ENCODE assay signal across 9 mouse cellular contexts in genomic region chr9:56843679-56844188, GRCm38 (mm10). TPM values are rescaled to one million over a fixed set of nuclear protein-coding genes. Genes with fewer than 3 reads are reported as not detected.
DNase-seq lines count a peak whose midpoint lies in the region; ATAC-seq and TF ChIP-seq lines count a peak whose summit lies in the region.
"Had no signal": no experiment of that assay in that cellular context is flagged by ENCODE, and none has a peak within 500 bp of the region (broad histone marks: within the 10 kb centered on the region; RNA-seq: fewer than 3 reads in every experiment).

No protein-coding gene starts in this region.

- no peak overlapping the region for H3K4me3 ChIP-seq in C2C12 (ENCODE audit: insufficient read depth, poor library complexity, severe bottlenecking)
- H3K4me3 ChIP-seq in limb, embryonic 11.5 days (ENCODE audit: low read depth, low read length): no peak overlapping the region
- H3K4me3 ChIP-seq: heart, embryonic 13.5 days had no signal

- H3K79me3 ChIP-seq in C2C12 (ENCODE audit: low read depth): no peaks in the 10 kb centered on the region

- H3ac ChIP-seq in C2C12 (ENCODE audit: control insufficient read depth, insufficient read length, low read depth): no peak overlapping the region

- no peak overlapping the region for H3K4me2 ChIP-seq in limb, embryonic 11.5 days (ENCODE audit: low read depth, severe bottlenecking)
- H3K4me2 ChIP-seq: heart, embryonic 13.5 days had no signal

- no peaks in the 10 kb centered on the region for H3K9me3 ChIP-seq in limb, embryonic 11.5 days (ENCODE audit: control insufficient read depth, low read length)
- H3K9me3 ChIP-seq: heart, embryonic 13.5 days had no signal

- 39% methylated on average over 7 of the region's 7 CpGs for whole genome bisulfite sequencing in limb, embryonic 11.5 days

- CTCF ChIA-PET in Patski (lab: Charles Lee): interaction anchor here (0.9 to 3.7 kb wide), 12 partner anchors 9 to 306 kb away, joined by 3 to 31 read pairs (median 4); no protein-coding TSS in a partner anchor

- no peak for DNase-seq in Patski (ENCODE audit: low read depth, low spot score)
- peak; percentile 88 to 91 for DNase-seq in cerebellum, postnatal 14 days
- peak; percentile 63 to 81 for DNase-seq in gastrocnemius, postnatal 4 days (ENCODE audit: low spot score in 2 of 2)
- DNase-seq in kidney, adult 9 months: peak; percentile 77
- DNase-seq in limb, embryonic 11.5 days (ENCODE audit: low spot score): peak; percentile 85
- DNase-seq in retina, embryonic 14.5 days (ENCODE audit: low spot score): peak; percentile 87
- DNase-seq in yolk sac, embryonic 10.5 days (ENCODE audit: low spot score): peak; percentile 38

- POLR2A ChIA-PET in Patski (lab: Charles Lee): no interaction called here

- H3K9ac ChIP-seq in limb, embryonic 11.5 days (ENCODE audit: low read length): 0 out of 2 replicates have a peak overlapping the region, but pooled peaks have one; percentile 19
- H3K9ac ChIP-seq: heart, embryonic 13.5 days had no signal

- in situ Hi-C loops in Patski (cut with MboI; ENCODE audit: low pct_unique_long_range_greater_than_20kb): no loop called here

- H3K27me3 ChIP-seq in C2C12 (ENCODE audit: control insufficient read depth, insufficient read depth, insufficient read length) (no peaks in the 10 kb centered on the region), Patski (peaks cover 3% of the 10 kb centered on the region)
- H3K27me3 ChIP-seq in limb, embryonic 11.5 days (ENCODE audit: control insufficient read depth, insufficient read depth, low read length): peaks cover 4% of the 10 kb centered on the region; the same call in 1 of the 2 replicates

- no peak for ATAC-seq in Patski
- ATAC-seq in limb, embryonic 11.5 days (ENCODE audit: insufficient number of reproducible peaks, low FRiP score, low TSS enrichment, low read depth): no peak

- H3K27ac ChIP-seq in limb, embryonic 11.5 days (replicated peaks; ENCODE audit: low read depth, low read length): no peak overlapping the region
- H3K27ac ChIP-seq: heart, embryonic 13.5 days had no signal

- H3K4me1 ChIP-seq in limb, embryonic 11.5 days (ENCODE audit: control insufficient read depth, insufficient read depth, low read length): peaks cover 15% of the 10 kb centered on the region

- TF ChIP-seq CTCF in C2C12 (IDR thresholded peaks at IDR 0.05; ENCODE audit: control insufficient read depth, insufficient read depth, insufficient read length): peak; percentile 80
- peak; percentile 93 for TF ChIP-seq CTCF in Patski (IDR thresholded peaks at IDR 0.05)

- H3K36me3 ChIP-seq in C2C12 (ENCODE audit: control insufficient read depth, insufficient read depth): no peaks in the 10 kb centered on the region
- no peaks in the 10 kb centered on the region for H3K36me3 ChIP-seq in limb, embryonic 11.5 days (ENCODE audit: control insufficient read depth, insufficient read depth, low read length)
- H3K36me3 ChIP-seq: heart, embryonic 13.5 days had no signal

- H3K79me2 ChIP-seq in C2C12 (ENCODE audit: control insufficient read depth, insufficient read depth): no peaks in the 10 kb centered on the region

TF ChIP-seq in C2C12, 6 proteins besides CTCF, POLR2A, EP300 and RAD21:
- TF ChIP-seq MAX (IDR thresholded peaks at IDR 0.05) (peak; percentile 15), USF1 (IDR thresholded peaks at IDR 0.05; ENCODE audit: low read depth) (no peak), CEBPB (IDR thresholded peaks at IDR 0.05; ENCODE audit: low read depth) (no peak), MYOD1 (IDR thresholded peaks at IDR 0.05; ENCODE audit: control insufficient read depth, insufficient read length, low read depth) (peak; percentile 93), FOSL1 (IDR thresholded peaks at IDR 0.05; ENCODE audit: insufficient read depth, low read length, poor library complexity, severe bottlenecking) (no peak), MYOG (IDR thresholded peaks at IDR 0.05; ENCODE audit: control insufficient read depth, extremely low read depth, insufficient read length) (no peak)

RNA-seq across cellular contexts. Expression of gene Odf3l1, which starts 20.7 kb away (rescaled TPM):
- polyA plus RNA-seq in C2C12 (2012; fragmentation: generic; extraction: Trizol): 0.04 TPM
- polyA plus RNA-seq in Patski (2021): not detected
- 1 to 10 TPM; 1.1 to 1.6 TPM for total RNA-seq in gastrocnemius, postnatal 4 days (2021)
- 0.41 and 0.77 TPM in 2 replicates for polyA plus RNA-seq in limb, embryonic 11.5 days (2014; fragmentation: Nextera tagmentation; extraction: Ambion mirVana)

RNA-seq across cellular contexts. Expression of gene Cspg4, which starts 21.1 kb away (rescaled TPM):
- polyA plus RNA-seq in C2C12 (2012; fragmentation: generic; extraction: Trizol) (42.8 TPM), Patski (2021) (0.08 TPM)
- 10 to 100 TPM; 44.4 to 46.1 TPM for total RNA-seq in gastrocnemius, postnatal 4 days (2021)
- polyA plus RNA-seq in limb, embryonic 11.5 days (2014; fragmentation: Nextera tagmentation; extraction: Ambion mirVana): 5.4 and 5.5 TPM in 2 replicates

RNA-seq across cellular contexts. Expression of gene Lingo1, which starts 47.5 kb away (rescaled TPM):
- polyA plus RNA-seq in C2C12 (2012; fragmentation: generic; extraction: Trizol): 0.37 TPM
- 0.06 TPM for polyA plus RNA-seq in Patski (2021)
- 1 to 10 TPM; 3.2 TPM for total RNA-seq in gastrocnemius, postnatal 4 days (2021)
- 0.93 and 1.1 TPM in 2 replicates for polyA plus RNA-seq in limb, embryonic 11.5 days (2014; fragmentation: Nextera tagmentation; extraction: Ambion mirVana)
